Mouse (Mus musculus): ENCODE data around the gene Cysrt1. TPM values are rescaled to one million over a fixed set of nuclear protein-coding genes. Genes with fewer than 3 reads are reported as not detected.

Cysrt1 gene
- total RNA-seq, 2 experiments from 2014 or later = not detected

DNA sequence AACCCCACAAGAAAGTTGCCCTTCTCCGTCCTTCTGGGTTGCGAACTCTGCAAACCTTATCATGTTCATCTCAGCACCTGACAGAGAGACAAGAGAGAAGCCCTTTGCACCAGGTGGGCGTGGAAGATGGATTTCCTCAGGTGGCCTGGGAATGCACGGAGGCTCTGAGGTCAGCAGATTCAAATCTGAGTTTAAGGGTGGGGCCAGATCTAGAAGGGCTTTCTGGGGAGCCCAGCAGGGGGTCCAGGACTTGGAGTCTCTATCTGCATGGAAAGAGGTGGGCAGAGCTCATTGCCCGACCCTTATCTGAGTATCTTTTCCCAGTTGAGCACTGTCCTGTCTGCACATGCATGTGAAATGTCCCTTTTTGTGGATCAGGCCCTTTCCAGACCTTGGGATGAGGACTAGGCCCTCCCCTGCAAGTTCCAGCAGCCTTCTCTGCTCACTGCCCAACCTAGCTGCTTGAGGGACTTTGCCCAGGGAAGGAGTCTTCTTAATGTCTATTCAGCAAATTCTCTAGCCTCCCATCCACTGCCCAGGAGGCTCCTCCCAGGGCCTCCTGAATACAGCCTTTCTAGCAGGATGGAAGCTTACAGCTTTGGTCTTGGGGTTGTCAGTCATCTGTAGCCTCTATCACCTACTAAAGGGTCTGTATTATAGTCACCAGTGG is 7.6 kb downstream of the Cysrt1 start:
- no peak for DNase-seq

DNA sequence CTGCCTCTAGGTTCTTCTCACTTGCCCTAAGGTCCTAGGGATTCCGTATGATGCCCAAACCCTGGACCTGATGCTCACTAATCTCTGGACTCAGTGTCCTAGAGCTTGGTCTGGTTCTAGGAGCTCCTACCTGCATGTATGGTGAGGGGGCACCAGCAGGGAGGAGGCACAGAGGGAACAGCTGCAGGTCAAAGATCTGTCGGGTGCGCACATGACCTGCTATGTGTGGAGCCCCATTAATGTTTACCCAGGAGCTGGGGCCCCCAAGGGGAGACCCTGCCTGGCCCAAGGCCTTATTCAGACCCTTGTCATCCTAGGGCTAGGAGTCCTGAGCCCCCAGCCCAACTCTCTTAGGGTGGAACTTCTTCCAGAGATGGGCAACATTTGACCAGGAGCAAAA is 8.2 kb downstream of the Cysrt1 start, which contains the start of gene Slc34a3:
Gene Slc34a3, minus strand, starts transcription at position 315 of the 400 bp plus-strand sequence.
- no peak for DNase-seq

DNA sequence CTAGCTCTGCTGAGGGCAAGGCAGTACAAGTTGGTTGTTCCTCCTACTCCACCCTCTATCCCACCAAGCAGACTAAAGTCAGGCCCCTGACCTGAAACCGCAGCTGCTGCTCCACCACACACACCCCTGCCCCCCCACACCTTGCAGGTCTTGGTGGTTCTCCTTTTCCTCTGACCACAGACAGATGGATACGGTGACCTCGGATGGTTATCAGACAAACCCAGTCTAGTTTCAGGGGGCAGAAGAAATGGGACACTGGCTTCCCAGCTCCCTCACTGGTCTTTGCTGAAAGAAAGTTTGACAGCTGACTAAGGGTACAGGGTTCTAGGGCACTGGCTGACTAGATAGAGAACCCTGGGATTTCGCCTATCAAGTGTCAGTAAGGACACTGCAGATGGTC is 8.8 kb downstream of the Cysrt1 start:
- DNase-seq = no peak

DNA sequence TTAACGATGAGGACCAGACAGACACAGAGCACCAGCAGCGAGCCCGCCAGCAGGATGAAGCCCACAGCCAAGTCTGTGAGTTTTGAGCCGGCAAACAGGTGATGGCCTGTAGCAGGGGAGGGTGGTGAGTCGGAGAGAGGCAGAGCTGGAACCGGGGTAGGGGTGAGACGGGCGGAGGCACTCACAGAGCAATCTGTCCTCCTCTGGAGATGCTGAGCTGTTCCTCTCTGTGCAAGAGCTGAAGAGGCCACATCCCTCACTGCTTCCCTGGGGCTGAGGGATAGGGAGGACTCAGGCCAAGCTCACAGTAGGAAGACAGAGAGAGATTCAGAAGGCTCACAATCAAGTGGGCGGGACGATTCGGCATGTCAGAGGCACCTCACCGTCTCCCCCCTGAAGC is 11.2 kb downstream of the Cysrt1 start:
- no peak for DNase-seq

DNA sequence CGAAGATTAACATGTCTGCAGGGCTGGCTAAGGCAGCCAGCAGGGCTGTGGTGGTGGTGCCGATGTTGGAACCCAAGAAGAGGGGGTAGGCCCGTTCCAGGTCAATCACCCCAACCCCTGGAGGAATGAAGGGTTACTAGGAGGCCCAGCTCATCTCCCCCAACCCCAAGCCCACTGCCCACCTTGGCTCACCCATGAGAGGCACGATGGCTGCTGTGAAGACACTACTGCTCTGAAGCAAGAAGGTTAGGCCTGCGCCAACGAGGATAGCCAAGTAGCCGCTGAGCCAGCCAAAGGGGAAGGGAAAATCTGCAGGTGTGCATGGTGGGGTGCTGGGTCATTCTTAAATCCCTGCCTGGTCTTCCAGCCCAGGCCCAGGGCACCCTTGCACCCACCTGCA is 11.7 kb downstream of the Cysrt1 start:
- no peak for DNase-seq

DNA sequence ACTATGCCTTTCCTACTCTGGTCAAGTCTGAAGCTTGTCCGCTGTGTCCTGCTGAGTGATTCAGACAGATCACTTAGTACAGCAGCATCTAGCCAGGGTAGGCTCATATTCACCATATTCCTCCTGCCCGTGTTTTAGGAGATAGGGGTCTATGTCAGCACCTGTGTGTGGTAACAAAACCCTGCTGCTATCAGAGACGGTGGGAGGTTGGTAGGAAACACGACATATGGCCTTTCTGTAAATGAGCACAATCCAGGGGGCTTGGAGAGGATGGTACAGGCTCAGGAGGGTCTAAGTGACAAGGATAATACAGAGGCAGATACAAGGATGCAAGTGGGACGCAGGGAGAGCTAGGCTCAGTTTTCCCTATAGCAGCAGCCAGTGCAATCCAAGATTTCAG is 12.7 kb downstream of the Cysrt1 start:
- DNase-seq = no peak

DNA sequence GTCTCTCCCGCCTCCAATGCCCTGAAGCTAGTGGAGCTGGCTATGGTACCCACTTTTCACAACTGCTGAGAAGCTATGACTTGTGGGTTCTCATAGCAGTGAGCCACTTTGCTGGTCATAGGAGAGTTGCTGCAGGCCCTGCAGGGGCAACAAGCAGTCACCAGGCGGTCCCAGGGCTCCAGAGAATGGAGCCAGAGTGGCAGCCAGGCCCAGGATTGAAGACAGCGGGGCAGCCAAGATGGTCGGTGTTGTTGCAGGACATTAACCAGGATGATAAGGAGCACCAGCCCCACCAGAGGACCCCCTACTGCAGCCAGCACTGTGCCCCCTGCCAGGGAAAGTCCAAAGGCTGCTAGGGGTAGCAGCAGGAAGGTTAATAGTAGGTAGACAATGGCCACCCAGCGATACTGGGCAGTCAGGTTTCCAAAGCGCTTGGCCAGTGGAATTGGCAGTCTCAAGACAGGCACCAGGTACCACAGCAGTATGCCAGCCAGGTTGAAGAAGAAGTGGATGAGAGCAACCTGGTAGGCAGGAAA is 13.2 kb downstream of the Cysrt1 start:
- DNase-seq = no peak

DNA sequence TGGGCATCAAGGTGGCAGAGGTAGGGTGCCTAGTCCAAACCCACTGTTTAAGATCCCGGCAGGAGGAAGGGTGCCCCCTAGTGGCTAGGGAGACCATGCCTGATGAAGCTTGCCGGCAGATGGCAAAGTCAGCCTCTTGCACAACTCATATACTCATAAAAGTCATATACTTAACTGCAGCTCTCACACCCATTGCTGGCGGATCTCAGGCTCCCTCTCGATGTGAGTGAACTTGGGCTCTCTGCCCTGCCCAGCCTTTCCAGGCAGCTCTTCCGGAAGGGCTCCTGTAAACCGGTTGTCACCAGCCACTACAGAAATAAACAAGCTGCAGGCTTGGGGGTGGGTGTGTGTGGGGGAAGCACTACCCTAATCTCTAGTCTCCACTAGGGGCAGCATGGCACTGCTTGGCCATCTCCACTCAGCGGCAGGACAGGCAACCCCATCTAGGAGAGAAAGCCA is 13.8 kb downstream of the Cysrt1 start:
- DNase-seq = peak; percentile 84

DNA sequence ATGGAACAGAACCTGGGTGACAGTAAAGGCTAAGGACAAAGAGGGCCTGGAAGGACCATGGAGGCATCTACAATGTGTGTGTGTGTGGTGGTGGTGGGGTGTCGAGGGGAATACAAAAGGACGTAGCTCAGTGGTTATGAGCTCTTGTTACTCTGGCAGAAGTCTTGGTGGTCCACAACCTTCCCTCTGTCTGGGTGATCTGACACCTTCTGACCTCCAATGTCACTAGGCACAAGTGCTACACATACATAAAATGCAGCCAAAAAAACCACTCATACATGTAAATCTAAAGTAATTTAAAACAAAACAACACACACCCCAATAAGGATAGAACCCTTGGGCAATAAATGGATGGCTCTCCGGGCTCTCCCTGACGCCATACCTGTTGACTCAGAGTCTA is 14.8 kb downstream of the Cysrt1 start:
- no peak for DNase-seq

DNA sequence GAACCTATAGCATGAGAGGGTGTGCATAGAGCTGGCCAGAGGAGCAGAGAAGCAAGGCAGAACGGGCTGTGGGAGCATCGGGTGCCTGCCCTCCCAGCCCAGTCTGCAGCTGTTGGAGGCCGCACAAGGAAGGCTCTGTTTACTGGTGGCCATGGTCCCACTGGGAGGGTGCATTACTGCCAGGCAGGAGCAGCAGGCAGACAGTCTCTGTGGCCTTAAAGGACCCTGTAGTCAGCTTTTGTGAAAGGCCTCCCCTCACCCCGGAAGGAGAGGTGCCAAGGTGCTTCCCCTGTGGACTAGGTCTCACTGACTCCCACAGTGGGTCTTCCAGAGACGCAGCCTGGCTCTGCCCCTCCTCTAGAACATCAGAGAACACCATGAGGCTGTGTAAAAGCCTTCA is 15.4 kb downstream of the Cysrt1 start:
- peak; percentile 61 for DNase-seq

DNA sequence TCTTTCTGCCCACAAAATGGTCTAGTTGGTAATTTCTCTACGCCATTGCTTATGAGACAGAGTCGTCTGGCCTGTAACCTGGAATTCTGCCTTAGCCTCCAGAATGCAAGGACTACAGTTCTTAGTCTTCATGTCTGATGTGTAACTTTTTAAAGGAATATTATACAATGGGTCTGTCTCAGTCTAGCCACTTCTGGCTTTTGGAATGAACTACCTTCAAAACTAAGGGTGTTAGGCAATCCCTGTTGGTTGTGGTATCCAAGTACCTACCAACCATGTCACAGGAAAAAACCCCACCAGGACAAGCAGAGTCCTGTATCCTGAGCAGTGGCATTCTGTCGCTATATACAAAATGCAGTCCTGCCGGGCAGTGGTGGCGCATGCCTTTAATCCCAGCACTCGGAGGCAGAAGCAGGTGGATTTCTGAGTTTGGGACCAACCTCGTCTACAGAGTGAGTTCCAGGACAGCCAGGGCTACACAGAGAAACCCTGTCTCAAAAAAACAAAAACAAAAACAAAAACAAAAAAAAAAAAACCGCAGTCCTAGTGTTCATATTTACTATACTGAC is 16.4 kb downstream of the Cysrt1 start:
- no peak for DNase-seq

DNA sequence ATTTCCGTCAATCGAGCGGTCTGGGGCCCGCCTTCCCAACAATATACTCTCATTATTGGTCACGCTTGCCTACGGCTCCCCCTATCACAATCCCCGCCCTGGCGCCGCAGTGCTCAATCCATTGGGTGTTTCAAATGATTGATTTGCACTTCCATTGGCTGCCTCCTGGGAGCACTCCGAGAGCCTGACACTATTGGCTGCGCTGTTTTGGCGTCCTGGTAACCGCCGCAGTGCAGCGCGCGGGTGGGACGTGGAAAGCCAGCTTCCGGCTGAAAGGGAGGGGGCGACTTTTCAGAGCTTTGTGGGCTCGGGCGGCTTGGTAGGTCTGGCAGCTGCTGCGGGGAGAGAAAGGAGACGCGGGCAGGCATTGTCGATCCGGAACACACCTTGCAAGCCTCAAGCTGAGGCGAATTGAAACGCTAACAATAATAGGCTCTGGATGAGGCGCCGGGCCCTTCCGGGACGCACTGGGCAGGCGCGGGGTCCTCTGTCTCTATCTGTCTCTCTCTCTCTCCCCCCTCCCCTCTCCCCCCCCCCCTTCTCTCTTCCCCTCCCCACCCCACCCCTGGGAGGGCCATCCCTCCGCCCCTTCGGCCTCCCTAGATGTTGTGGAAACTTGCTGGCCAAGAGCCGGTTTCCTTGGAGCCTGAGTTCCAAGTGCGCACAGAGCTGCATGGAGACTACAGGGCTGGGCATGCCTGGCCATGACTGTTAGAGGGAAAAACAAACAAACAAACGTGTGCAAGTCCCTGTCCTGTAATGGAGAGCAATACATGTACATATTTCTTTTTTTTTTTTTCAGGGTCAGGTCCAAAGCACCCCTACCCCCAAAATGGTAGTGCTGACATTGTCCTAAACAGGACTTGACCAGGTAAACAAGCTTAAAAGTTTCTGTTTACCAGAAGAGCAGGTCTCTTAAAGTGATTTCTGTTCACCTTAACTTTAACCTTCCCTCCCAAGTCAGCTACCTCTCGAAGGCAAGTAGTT is 17.2 kb downstream of the Cysrt1 start:
- DNase-seq = peak; percentile 92

DNA sequence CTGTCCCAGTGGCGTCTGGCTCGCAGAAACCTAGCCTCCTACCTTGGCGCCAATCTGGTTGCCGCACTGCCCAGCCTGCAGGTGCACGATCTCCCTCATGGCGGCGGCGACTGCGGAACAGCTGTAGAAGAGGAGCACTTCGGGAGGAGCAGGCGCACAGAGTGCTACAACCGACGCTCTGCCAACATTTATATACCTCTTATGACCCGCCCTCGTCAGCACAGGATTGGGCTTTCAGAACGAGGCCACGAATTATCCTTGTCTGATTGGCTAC is 17.8 kb downstream of the Cysrt1 start, which contains the start of gene Tubb4b:
Gene Tubb4b, minus strand, starts transcription at position 211 of the 274 bp plus-strand sequence.
- no peak for DNase-seq

DNA sequence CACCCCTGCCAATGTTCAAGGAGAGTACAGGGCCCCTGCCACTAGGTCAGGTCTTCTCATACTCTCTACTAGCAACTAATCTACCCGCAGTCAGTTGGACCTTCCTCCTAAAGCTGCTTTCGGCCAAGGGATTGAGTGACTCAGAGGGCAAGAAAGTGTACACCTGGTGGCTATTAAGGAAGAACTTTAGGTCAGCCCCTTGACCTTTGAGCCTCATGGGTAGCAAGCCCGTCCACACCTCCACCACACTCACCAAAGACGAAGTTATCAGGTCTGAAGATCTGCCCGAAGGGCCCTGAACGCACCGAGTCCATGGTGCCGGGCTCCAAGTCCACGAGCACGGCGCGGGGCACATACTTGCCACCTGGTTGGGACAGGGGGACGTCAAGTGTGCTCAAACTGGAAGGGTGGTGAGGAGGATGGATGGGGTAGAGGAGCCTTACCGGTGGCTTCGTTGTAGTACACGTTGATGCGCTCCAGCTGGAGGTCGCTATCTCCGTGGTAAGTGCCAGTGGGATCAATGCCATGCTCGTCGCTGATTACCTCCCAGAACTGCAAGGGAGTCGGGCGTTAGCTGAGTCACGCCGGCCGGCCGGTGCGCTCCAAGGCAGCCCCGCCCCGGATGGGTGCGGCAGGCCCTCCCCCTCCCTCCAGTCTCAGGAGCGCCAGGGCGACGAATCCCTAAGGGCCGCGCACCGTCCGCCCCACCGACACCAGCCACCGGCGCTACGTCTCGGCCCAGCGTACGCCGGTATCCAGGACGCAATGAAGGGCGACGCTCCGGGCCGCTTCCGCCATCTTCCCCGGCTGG is 18.4 kb downstream of the Cysrt1 start:
- DNase-seq = peak; percentile 78

DNA sequence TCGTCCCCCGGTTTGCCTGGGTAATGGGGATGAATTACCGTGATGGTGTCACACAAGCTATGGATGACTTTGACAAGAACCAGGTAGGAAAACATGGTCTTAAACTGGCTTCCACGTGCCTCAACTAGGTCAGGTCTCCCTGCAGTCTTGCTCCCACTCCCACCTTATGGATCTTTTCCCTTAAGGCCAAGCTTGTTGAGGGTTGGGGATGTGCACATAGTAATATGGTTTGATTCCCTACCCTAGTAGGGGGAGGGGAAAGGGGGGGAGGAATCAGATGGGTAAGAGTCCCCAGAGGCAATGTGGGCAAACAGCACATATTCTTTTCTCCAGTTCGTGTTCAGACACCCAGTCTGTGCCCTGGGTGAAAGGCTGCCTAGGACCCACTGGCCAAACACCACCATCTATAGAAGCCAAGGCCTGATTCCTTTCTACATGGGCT is 20.9 kb downstream of the Cysrt1 start:
- DNase-seq = no peak

DNA sequence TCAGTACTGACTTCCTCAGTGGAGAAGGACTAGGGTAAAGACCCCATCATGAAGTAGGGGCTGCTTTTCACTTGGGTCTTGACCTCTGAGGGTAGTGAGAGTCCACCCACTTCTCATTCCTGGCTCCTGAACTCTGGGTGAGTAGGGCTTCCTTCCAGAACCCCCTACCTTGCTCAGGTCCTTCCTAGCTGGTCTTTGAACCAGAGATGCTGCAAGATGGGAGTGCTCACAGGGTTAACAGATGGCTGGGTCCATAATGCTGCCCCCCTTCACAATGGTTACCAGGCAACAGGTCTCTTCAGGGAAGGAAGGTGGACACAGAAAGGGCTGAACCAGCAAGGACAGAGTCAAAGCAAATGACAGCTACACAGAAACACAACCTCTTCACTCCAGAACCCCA is 23.8 kb downstream of the Cysrt1 start, which contains the start of gene Fam166a:
Gene Fam166a, plus strand, starts transcription at position 301 of the 400 bp plus-strand sequence.
- DNase-seq = no peak

DNA sequence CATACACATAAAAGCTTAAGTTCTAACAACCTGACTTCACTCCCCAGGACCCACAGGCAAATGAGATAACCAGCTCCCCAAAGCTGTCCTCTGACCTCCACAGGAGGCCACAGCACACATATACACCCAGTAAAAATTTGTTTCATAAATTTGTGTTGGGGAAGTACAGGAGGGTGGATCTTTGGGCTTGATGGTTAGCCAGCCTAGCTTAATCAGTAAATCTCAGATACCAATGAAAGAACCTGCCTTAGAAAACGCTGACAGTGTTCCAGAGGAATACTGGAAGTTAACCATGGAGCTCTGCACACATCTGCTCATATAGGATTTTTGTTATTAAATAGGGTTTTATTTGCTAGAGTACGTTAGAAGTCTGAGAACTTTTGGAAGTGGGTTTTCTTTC is 24.6 kb downstream of the Cysrt1 start:
- no peak for DNase-seq

DNA sequence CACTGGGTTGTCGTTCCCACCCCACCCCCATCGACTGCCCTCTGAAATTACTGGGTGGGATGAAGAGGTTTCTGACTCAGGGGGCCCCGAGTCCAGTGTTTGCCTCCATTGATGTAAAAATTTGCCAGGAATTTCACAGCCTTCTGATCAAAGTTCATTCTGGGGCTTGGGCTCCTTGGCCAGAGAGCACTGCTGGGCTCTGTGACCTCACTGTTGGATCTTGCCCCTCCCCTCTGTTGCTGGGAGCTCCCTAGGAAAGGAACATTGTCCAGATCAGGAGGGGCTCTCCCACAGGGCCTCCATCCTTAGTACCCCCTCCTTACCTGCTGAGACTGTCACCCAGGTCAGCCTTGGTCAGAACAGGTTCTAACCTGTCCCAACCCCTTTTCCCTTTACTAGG is 27.8 kb downstream of the Cysrt1 start, which contains the start of gene Stpg3:
Gene Stpg3, minus strand, starts transcription at position 194 of the 400 bp plus-strand sequence.
- no peak for DNase-seq

DNA sequence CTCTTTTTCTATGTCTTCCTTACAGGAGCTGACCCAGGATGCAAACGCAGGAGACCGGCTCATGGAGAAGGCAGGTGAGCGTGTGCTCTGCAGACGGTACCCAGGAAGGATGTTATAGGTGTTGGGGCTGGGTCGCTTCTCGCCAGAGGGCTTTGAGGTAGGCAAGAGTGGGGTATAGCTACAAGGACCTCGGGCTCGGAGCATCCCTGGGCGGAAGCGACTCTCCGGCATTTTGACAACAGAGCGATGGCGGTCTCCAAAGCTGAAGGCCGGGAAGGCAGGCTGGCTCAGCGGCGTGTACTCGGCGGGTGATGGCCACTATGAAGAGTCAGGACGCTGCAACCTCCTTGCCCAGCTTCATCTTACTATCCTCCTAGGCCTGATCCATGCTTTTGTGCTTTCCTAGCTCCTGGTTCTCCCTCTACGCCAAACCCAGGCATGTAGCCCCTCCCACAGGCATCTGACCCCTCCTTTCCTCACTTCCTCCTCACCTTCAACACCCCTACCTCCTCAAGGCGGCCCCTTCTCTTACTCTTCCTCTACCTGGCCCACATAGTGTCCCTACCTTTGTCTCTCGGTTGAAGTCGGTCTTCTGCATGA is 28.9 kb downstream of the Cysrt1 start:
- no peak for DNase-seq

DNA sequence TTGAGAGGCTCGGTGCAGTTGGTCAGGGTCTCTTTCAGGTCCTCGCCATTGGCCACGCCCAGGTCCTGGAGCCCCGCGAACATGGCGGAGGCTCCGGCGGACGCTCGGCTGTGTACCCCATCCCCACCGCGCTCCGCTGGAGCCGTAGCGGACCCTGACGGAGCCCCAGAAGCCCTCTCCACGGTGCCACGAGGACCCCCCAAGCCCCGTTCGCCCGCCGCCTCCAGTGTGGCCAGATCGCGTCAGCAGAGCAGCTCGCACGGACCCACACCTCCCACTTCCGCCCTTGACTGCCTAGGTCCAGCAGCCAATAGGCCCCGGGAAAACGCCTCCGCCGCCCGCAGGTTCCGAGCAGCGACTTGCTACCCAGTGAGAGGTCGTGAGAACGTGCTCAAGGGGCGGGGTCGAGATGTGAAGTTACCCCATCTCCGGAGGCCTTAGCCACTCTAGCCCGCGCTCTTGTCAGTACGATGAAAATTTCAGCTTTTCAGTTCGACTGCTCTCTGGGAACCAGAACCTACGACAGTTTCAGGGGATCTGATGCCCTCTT is 31.1 kb downstream of the Cysrt1 start, which contains the start of gene Nelfb:
Gene Nelfb, minus strand, starts transcription at position 369 of the 550 bp plus-strand sequence.
- DNase-seq = peak; percentile 86

DNA sequence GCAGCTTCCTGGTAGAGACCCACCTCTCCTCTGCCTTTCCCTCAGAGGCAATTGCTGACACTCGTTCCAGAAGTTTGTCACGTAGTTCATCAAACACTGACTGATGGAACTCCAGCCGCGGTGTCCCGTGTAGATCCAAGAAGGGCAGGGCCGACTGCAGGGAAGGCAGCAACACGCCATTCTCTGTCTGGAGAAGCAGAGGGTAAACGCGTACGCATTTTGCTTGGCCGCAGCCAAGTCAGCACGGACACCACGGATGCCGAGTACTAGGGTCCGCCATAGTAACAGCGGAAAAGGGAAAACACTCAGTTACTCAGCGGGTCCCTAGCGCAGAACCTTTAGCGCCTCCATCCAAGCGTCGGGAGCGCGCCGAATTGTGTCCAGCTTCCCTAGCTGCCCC is 31.6 kb downstream of the Cysrt1 start:
- DNase-seq = no peak
